Mouse (Mus musculus) hindlimb bud, embryonic 11.5 days (tissue): ENCODE results near the gene Rps13.
"Not testable (repeated sequence)": the region's sequence is repeated elsewhere in the genome, so short reads cannot be mapped to it uniquely, and the experiment has no call there.

Experiments
- DNase-seq: peaks from one replicate; pipeline ENCODE4 v3.0.0-alpha.2; 2012; ENCODE audit warnings: low read depth, low spot score; ENCODE audit errors: extremely low spot score

Rps13 gene

GRCm38 (mm10) chr7:116333713-116334668 is at the start of gene Rps13:
Rps13 (minus strand) TSS chr7:116334195.
- peak; percentile 63 for DNase-seq

DNA sequence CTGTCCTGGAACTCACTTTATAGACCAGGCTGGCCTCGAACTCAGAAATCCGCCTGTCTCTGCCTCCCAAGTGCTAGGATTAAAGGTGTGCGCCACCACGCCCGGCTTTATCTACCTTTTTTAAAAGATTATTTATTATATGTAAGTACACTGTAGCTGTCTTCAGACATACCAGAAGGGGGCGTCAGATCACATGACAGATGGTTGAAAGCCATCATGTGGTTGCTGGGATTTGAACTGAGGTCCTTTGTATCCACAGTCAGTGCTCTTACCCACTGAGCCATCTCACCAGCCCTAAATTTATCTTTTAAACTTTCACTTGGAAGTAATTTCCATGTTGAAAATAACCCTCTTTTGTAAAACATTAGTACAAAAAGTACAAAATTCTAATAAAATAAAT is 45.2 kb upstream of the Rps13 start:
- DNase-seq = not testable (repeated sequence)

DNA sequence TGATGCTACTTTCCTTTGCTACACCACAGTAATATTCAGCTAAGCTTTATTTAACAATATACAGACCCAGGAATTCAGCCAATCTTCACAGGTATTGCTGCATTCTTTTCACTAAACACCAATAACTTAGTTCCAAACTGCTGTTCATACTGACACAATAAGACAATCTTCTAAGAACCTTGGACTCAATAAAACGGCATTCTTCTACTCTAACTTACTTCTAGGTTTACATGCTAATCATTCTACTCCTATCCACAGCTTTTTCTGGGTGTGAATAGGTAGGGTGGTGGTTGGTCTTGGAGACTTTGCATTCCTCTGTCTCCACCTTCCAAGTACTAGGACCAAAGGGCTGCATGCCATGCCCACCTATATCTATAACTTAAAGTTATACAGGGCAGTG is 40.3 kb upstream of the Rps13 start:
- no peak for DNase-seq

DNA sequence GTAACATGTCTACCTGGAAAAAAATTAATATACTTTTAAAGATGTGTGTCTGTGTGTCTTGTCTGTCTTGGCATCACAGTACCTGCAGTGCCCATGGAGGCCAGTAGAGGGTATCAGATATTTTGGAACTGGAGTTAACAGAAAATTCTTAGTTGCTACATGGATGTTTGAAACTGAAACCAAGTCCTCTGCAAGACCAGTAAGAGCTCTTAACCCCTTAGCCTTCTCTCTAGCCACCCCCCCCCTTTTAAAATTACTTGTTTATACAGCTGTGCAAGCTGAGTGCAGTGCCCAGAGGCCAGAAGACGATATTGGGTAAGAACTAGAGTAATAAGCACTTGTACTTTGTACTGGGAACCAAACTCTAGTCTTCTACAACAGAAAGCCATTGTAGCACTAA is 2.2 kb upstream of the Rps13 start:
- no peak for DNase-seq

GRCm38 (mm10) chr7:116335133-116335532 is 1.1 kb upstream of the Rps13 start:
- no peak for DNase-seq

DNA sequence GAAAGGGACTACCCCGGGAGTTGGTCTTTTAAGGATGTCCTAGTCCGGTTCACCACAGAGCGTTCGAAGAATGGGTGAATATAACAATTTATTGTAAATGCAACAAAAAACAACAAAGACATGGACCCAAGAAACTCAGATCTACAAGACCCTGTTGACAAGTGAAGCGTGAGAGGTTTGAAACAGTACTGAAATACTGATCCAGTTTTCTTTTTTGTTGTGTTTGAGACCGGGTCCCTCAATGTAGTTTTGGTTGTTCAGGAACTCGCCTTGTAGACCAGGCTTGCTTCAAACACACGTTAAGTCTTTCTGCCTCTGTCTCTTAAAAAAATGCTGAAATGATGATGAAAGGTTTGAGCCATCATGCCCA is 659 bp upstream of the Rps13 start:
- DNase-seq = no peak

- DNase-seq = no peak
Measured at GRCm38 (mm10) chr7:116331246-116331645, 2.7 kb downstream of the Rps13 start.

GRCm38 (mm10) chr7:116329858-116330257 is 4.1 kb downstream of the Rps13 start:
- DNase-seq = no peak

GRCm38 (mm10) chr7:116328777-116329176 is 5.2 kb downstream of the Rps13 start:
- DNase-seq = no peak

- no peak for DNase-seq
Measured at GRCm38 (mm10) chr7:116327901-116328300, 6.1 kb downstream of the Rps13 start.

GRCm38 (mm10) chr7:116323331-116323964 is 10.5 kb downstream of the Rps13 start:
- no peak for DNase-seq

DNA sequence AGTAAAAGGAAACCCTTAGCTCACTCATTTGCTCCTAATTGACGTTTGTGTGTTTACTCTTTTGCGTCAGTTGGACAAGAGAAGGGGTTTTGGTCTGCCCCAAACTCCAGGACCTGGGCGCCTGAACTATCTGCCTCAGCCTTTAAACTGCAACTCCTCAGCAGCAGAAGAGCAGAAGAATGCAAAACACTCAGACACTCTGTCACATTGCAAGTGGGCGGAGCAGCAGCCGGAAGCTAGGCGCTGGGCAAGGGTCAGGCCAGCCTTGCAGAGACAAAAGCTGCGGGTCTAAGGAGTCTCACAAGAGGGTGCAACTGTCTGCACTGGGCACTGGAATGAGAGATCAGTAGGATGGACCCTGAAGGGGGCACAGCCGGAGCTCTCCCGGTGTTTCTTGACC is 24.5 kb downstream of the Rps13 start:
- DNase-seq = no peak

DNA sequence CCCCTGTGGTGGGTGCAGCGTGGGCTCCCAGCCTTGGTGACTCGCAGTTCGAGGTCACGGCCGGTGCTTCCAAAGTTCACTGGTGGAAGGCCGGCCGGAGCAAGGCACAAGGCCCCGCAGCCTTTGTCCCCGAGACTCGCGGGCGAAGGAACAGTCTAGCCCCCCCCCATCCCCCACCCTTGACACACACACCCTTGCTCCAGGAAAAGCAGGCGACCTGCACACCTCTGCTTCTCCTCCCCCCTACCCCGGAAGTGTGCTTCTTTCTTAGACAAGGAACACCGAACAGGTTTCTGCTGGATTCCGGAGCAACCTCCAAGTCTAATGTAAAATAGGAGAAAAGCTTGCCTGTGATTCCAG is 25.4 kb downstream of the Rps13 start:
- no peak for DNase-seq

- DNase-seq = no peak
Measured at GRCm38 (mm10) chr7:116307871-116308631, 25.9 kb downstream of the Rps13 start, which contains the start of gene Plekha7. Plekha7 (minus strand) TSS chr7:116308376.

- no peak for DNase-seq
Measured at GRCm38 (mm10) chr7:116307099-116307870, 26.7 kb downstream of the Rps13 start.

DNA sequence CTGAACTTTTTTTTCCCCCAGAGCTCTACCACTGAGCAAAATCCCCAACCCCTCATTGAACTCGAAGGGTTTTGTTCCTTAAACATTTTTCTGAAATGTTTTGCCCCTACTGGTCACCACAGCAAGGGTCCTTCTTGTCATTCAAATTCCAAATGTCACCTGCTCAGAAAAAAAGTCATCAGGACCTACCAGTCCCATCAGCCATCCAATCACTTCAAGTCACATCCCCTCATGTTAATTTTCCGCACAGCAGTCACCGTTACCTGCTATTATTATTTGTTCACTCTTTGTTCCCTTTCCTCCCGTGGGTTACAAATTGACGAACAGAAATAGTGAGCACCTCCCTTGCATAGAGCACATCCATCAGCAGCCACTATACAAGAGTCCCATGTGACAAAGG is 27.4 kb downstream of the Rps13 start:
- DNase-seq = no peak

- no peak for DNase-seq
Measured at GRCm38 (mm10) chr7:116301661-116302311, 32.2 kb downstream of the Rps13 start.

DNA sequence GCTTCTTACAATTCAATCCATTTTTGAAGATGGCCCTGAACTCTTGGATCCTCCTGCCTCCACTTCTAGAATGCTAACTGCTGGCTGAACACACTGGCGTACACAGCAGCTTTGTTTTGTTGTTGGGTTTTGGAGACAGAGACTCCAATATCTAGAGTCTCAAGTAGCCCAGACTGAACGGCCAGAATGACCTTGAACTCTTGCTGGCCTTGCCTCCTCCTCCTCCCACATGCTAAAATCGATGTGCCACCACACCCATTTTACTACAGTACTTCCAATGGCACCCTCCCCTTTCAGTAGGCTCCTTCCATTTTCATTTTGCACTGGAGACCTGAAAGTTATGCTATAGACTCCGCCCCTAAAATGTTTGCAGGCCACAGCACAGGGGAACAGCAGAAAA is 32.9 kb downstream of the Rps13 start:
- no peak for DNase-seq

- no peak for DNase-seq
Measured at GRCm38 (mm10) chr7:116298851-116299250, 35.1 kb downstream of the Rps13 start.

DNA sequence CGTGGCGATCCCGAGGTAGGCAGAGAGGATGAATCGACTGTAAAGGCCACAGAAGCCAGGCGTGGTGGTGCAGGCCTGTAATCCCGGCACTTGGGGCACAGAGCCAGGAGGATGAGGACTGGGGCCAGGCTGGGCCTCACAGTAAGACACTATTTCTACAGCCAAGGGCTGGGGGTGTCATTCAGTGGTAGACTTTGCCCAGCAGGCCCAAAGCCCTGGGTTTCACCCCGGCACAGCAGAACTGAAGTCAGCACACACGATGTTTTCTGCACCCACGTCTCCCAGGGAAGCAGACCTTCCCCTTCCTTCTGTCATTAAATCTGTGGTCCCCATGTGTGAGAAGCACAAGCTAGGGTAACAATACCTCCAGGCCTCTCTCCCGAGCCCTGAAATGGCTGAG is 35.6 kb downstream of the Rps13 start:
- DNase-seq = no peak
